Mouse (Mus musculus): ENCODE results near the gene Cyp21a1. TPM values are rescaled to one million over a fixed set of nuclear protein-coding genes. Genes with fewer than 3 reads are reported as not detected.

Cyp21a1 gene
- polyA plus RNA-seq, 1 experiment, result not detected

DNA sequence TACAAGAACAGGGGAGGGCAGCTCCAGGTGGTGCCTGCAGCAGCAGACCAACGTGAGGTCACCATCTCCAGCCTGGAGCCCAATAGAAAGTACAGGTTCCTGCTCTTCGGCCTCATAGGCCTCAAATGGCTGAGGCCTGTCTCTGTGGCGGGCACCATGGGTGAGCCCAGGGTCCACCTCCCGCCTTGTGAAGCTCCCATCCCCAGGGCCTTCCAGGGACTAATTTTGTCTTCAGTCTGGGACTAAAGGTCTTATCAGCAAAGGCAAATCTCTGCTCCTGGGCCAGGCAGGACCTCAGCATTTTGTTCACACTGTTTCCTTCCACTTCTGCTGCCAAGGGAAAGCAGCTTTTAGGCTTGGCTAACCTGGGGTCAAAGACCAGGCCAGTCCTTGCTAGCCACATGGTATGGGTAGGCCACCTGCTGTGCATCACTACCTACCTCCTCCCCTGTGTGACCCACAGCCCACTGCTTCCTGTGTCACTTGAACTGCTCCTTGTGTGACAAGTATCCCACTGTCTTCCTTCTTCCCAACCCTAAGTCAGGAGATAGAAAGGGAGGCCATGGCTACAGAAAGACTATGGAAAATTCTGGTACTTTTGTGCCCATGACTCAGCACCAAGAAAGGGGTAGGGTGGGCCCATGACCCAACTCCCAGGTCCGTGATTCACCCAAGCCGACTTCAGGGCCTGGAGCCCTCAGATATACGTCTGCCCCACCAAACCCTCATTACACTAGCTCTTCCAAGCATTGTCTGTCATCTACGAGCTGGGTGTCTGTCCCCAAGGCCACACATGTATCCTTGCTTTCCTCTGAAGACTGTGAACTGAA is 7.8 kb downstream of the Cyp21a1 start:
- Histone ChIP-seq H3K4me1 (ENCODE audit: control insufficient read depth, insufficient read depth, low read length) (no peaks in the 10 kb centered on the region), H3K27ac (ENCODE audit: insufficient read depth, low read depth, low read length) (no peak overlapping the region), H3K4me3 (ENCODE audit: insufficient read depth, low read depth, low read length) (no peak overlapping the region)
- 87% methylated on average over 8 of the region's 8 CpGs for WGBS
- TF ChIP-seq POLR2A (IDR thresholded peaks at IDR 0.05; ENCODE audit: insufficient read depth, low read depth, low read length), result no peak
- no peak for TF ChIP-seq CTCF (IDR thresholded peaks at IDR 0.05; ENCODE audit: insufficient read depth, low read depth, low read length)

DNA sequence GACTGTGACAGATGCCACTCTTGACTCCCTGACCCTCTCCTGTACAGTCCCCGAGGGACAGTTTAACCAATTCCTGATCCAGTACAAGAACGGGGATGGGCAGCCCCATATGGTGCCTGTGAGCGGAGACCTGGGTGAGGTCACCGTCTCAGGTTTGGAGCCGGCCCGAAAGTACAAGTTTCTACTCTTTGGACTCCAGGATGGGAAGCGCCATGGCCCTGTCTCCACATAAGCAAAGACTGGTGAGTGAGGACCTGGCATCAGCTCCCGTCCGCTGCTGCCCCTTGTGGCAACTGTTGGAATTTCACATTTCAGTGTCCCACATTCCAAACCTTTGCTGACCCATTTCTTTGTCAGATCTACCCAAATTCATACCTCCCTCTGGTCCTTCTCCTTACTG is 8.7 kb downstream of the Cyp21a1 start:
- Histone ChIP-seq H3K27ac (ENCODE audit: insufficient read depth, low read depth, low read length) (no peak overlapping the region), H3K4me1 (ENCODE audit: control insufficient read depth, insufficient read depth, low read length) (no peaks in the 10 kb centered on the region), H3K4me3 (ENCODE audit: insufficient read depth, low read depth, low read length) (no peak overlapping the region)
- TF ChIP-seq CTCF (IDR thresholded peaks at IDR 0.05; ENCODE audit: insufficient read depth, low read depth, low read length), result 0 out of 2 replicates have a peak, but pooled peaks have one; percentile 22
- no peak for TF ChIP-seq POLR2A (IDR thresholded peaks at IDR 0.05; ENCODE audit: insufficient read depth, low read depth, low read length)
- 67% methylated on average over 9 of the region's 9 CpGs for WGBS

- Histone ChIP-seq H3K4me1 (ENCODE audit: control insufficient read depth, insufficient read depth, low read length) (no peaks in the 10 kb centered on the region), H3K27ac (ENCODE audit: insufficient read depth, low read depth, low read length) (no peak overlapping the region), H3K4me3 (ENCODE audit: insufficient read depth, low read depth, low read length) (no peak overlapping the region)
- WGBS, result 84% methylated on average over 10 of the region's 10 CpGs
- no peak for TF ChIP-seq POLR2A (IDR thresholded peaks at IDR 0.05; ENCODE audit: insufficient read depth, low read depth, low read length)
- no peak for TF ChIP-seq CTCF (IDR thresholded peaks at IDR 0.05; ENCODE audit: insufficient read depth, low read depth, low read length)
These were observed 9.3 kb downstream of the Cyp21a1 start for GRCm38 (mm10) chr17:34795016-34795415.

DNA sequence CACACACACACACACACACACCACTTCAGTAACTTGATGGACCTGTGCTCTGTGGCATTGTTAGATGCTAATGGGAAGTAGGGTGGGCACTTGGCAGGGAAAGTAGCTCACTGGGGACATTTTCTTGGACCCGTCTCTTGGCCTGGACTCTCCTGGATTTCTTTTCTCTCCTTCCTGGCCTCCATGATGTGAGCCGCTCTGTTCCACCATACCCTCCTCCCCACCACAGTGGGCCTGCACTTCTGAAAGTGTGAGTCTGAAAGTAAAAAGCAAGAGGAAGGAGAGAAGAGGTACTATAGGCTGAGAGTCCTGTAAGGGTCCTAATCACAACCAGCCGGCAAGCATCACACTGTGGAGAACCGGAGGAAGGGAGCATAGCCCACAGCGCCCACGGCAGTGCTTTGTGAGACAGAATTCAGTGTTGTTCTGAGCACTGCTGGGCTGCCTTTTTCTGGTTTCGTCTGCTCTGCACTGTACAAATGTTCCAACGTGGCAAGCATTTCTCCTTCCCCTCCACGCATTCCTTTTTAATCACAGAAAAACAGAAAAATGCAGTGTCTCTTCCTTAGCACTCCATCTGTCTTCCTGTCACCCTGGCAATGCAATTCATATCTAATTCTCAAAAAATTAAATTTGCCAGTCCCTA is 26.6 kb downstream of the Cyp21a1 start:
- 50% methylated on average over 9 of the region's 9 CpGs for WGBS
- Histone ChIP-seq H3K4me1 (ENCODE audit: control insufficient read depth, insufficient read depth, low read length) (no peaks in the 10 kb centered on the region), H3K4me3 (ENCODE audit: insufficient read depth, low read depth, low read length) (no peak overlapping the region), H3K27ac (ENCODE audit: insufficient read depth, low read depth, low read length) (no peak overlapping the region)
- no peak for TF ChIP-seq POLR2A (IDR thresholded peaks at IDR 0.05; ENCODE audit: insufficient read depth, low read depth, low read length)
- no peak for TF ChIP-seq CTCF (IDR thresholded peaks at IDR 0.05; ENCODE audit: insufficient read depth, low read depth, low read length)

GRCm38 (mm10) chr17:34761471-34761870 is 42.9 kb downstream of the Cyp21a1 start:
- 69% methylated on average over 3 of the region's 3 CpGs for WGBS
- TF ChIP-seq CTCF (IDR thresholded peaks at IDR 0.05; ENCODE audit: insufficient read depth, low read depth, low read length), result no peak
- TF ChIP-seq POLR2A (IDR thresholded peaks at IDR 0.05; ENCODE audit: insufficient read depth, low read depth, low read length), result no peak
- no peak overlapping the region for H3K27ac ChIP-seq (ENCODE audit: insufficient read depth, low read depth, low read length)

More at GRCm38 (mm10) chr17:34761471-34761870, 42.9 kb downstream of the Cyp21a1 start:
- Histone ChIP-seq H3K4me3 (ENCODE audit: insufficient read depth, low read depth, low read length) (no peak overlapping the region), H3K4me1 (ENCODE audit: control insufficient read depth, insufficient read depth, low read length) (no peaks in the 10 kb centered on the region)

Other genes starting within 250 kb of the Cyp21a1 start
- not detected in 2 replicates for gene Notch4, start 240.3 kb downstream of the Cyp21a1 start, polyA plus RNA-seq (2012; ENCODE audit: insufficient read depth, insufficient read length, low replicate concordance, missing spikeins)
- gene Gpsm3, start 214.8 kb downstream of the Cyp21a1 start, polyA plus RNA-seq (2012; ENCODE audit: insufficient read depth, insufficient read length, low replicate concordance, missing spikeins), result not detected in 2 replicates
- not detected in 2 replicates for gene Pbx2, start 213.3 kb downstream of the Cyp21a1 start, polyA plus RNA-seq (2012; ENCODE audit: insufficient read depth, insufficient read length, low replicate concordance, missing spikeins)
- gene Ager, start 206.7 kb downstream of the Cyp21a1 start, polyA plus RNA-seq (2012; ENCODE audit: insufficient read depth, insufficient read length, low replicate concordance, missing spikeins), result not detected in 2 replicates
- gene Rnf5, start 200.9 kb downstream of the Cyp21a1 start, polyA plus RNA-seq (2012; ENCODE audit: insufficient read depth, insufficient read length, low replicate concordance, missing spikeins), result not detected in 2 replicates
- gene Agpat1, start 200.3 kb downstream of the Cyp21a1 start, polyA plus RNA-seq (2012; ENCODE audit: insufficient read depth, insufficient read length, low replicate concordance, missing spikeins), result 342 TPM in 1 of 2 replicates, not detected in the other
- gene Egfl8, start 188.6 kb downstream of the Cyp21a1 start, polyA plus RNA-seq (2012; ENCODE audit: insufficient read depth, insufficient read length, low replicate concordance, missing spikeins), result not detected in 2 replicates
- not detected in 2 replicates for gene Ppt2, start 176.1 kb downstream of the Cyp21a1 start, polyA plus RNA-seq (2012; ENCODE audit: insufficient read depth, insufficient read length, low replicate concordance, missing spikeins)
- gene Prrt1, start 175.0 kb downstream of the Cyp21a1 start, polyA plus RNA-seq (2012; ENCODE audit: insufficient read depth, insufficient read length, low replicate concordance, missing spikeins), result not detected in 2 replicates
- gene Fkbpl, start 159.8 kb downstream of the Cyp21a1 start, polyA plus RNA-seq (2012; ENCODE audit: insufficient read depth, insufficient read length, low replicate concordance, missing spikeins), result not detected in 2 replicates
- not detected in 2 replicates for gene Atf6b, start 157.4 kb downstream of the Cyp21a1 start, polyA plus RNA-seq (2012; ENCODE audit: insufficient read depth, insufficient read length, low replicate concordance, missing spikeins)
- gene Tnxb, start 134.0 kb downstream of the Cyp21a1 start, polyA plus RNA-seq (2012; ENCODE audit: insufficient read depth, insufficient read length, low replicate concordance, missing spikeins), result not detected in 2 replicates
- not detected in 2 replicates for gene C4b, start 60.7 kb downstream of the Cyp21a1 start, polyA plus RNA-seq (2012; ENCODE audit: insufficient read depth, insufficient read length, low replicate concordance, missing spikeins)
- gene Stk19, start 32.4 kb upstream of the Cyp21a1 start, polyA plus RNA-seq (2012; ENCODE audit: insufficient read depth, insufficient read length, low replicate concordance, missing spikeins), result not detected in 2 replicates
- not detected in 2 replicates for gene Dxo, start 32.5 kb upstream of the Cyp21a1 start, polyA plus RNA-seq (2012; ENCODE audit: insufficient read depth, insufficient read length, low replicate concordance, missing spikeins)
- gene Skiv2l, start 45.6 kb upstream of the Cyp21a1 start, polyA plus RNA-seq (2012; ENCODE audit: insufficient read depth, insufficient read length, low replicate concordance, missing spikeins), result not detected in 2 replicates
- gene Nelfe, start 45.8 kb upstream of the Cyp21a1 start, polyA plus RNA-seq (2012; ENCODE audit: insufficient read depth, insufficient read length, low replicate concordance, missing spikeins), result not detected in 2 replicates
- gene Cfb, start 58.0 kb upstream of the Cyp21a1 start, polyA plus RNA-seq (2012; ENCODE audit: insufficient read depth, insufficient read length, low replicate concordance, missing spikeins), result not detected in 2 replicates
- gene Zbtb12, start 74.9 kb upstream of the Cyp21a1 start, polyA plus RNA-seq (2012; ENCODE audit: insufficient read depth, insufficient read length, low replicate concordance, missing spikeins), result not detected in 2 replicates
- not detected in 2 replicates for gene Gm20547, start 77.5 kb upstream of the Cyp21a1 start, polyA plus RNA-seq (2012; ENCODE audit: insufficient read depth, insufficient read length, low replicate concordance, missing spikeins)
- not detected in 2 replicates for gene C2, start 93.7 kb upstream of the Cyp21a1 start, polyA plus RNA-seq (2012; ENCODE audit: insufficient read depth, insufficient read length, low replicate concordance, missing spikeins)
- gene Ehmt2, start 93.9 kb upstream of the Cyp21a1 start, polyA plus RNA-seq (2012; ENCODE audit: insufficient read depth, insufficient read length, low replicate concordance, missing spikeins), result 130 TPM in 1 of 2 replicates, not detected in the other
- not detected in 2 replicates for gene Slc44a4, start 109.9 kb upstream of the Cyp21a1 start, polyA plus RNA-seq (2012; ENCODE audit: insufficient read depth, insufficient read length, low replicate concordance, missing spikeins)
- gene Neu1, start 126.7 kb upstream of the Cyp21a1 start, polyA plus RNA-seq (2012; ENCODE audit: insufficient read depth, insufficient read length, low replicate concordance, missing spikeins), result not detected in 2 replicates
- not detected in 2 replicates for gene Hspa1b, start 154.7 kb upstream of the Cyp21a1 start, polyA plus RNA-seq (2012; ENCODE audit: insufficient read depth, insufficient read length, low replicate concordance, missing spikeins)
- not detected in 2 replicates for gene Gm20481, start 165.4 kb upstream of the Cyp21a1 start, polyA plus RNA-seq (2012; ENCODE audit: insufficient read depth, insufficient read length, low replicate concordance, missing spikeins)
- not detected in 2 replicates for gene Hspa1a, start 167.6 kb upstream of the Cyp21a1 start, polyA plus RNA-seq (2012; ENCODE audit: insufficient read depth, insufficient read length, low replicate concordance, missing spikeins)
- not detected in 2 replicates for gene Hspa1l, start 168.1 kb upstream of the Cyp21a1 start, polyA plus RNA-seq (2012; ENCODE audit: insufficient read depth, insufficient read length, low replicate concordance, missing spikeins)
- not detected in 2 replicates for gene Lsm2, start 177.3 kb upstream of the Cyp21a1 start, polyA plus RNA-seq (2012; ENCODE audit: insufficient read depth, insufficient read length, low replicate concordance, missing spikeins)
- gene Vars, start 196.4 kb upstream of the Cyp21a1 start, polyA plus RNA-seq (2012; ENCODE audit: insufficient read depth, insufficient read length, low replicate concordance, missing spikeins), result not detected in 2 replicates
- not detected in 2 replicates for gene Vwa7, start 212.0 kb upstream of the Cyp21a1 start, polyA plus RNA-seq (2012; ENCODE audit: insufficient read depth, insufficient read length, low replicate concordance, missing spikeins)
- gene Sapcd1, start 223.5 kb upstream of the Cyp21a1 start, polyA plus RNA-seq (2012; ENCODE audit: insufficient read depth, insufficient read length, low replicate concordance, missing spikeins), result not detected in 2 replicates
- gene Msh5, start 242.2 kb upstream of the Cyp21a1 start, polyA plus RNA-seq (2012; ENCODE audit: insufficient read depth, insufficient read length, low replicate concordance, missing spikeins), result not detected in 2 replicates
- not detected in 2 replicates for gene Clic1, start 245.4 kb upstream of the Cyp21a1 start, polyA plus RNA-seq (2012; ENCODE audit: insufficient read depth, insufficient read length, low replicate concordance, missing spikeins)

Measured in olfactory bulb, adult 2 months (tissue).